Mouse (Mus musculus) stomach, embryonic 16.5 days (tissue): ENCODE data around the gene Xirp1. TPM values are rescaled to one million over a fixed set of nuclear protein-coding genes. Genes with fewer than 3 reads are reported as not detected.

Source experiments
- ATAC-seq: fragments of 200-750 bp; cut with Nextera tagmentation; 2 replicates; pipeline ENCODE4 v1.8.0; 2017; ENCODE audit warnings: moderate number of reproducible peaks, moderate TSS enrichment; ENCODE audit not compliant: insufficient read depth, low FRiP score
- H3K27ac ChIP-seq: fragments of 300-500 bp; sonication (generic); 2 replicates; pipeline ENCODE4 v1.5.1; 2014; ENCODE audit warnings: low read length
- H3K27me3 ChIP-seq: fragments of 300-500 bp; sonication (generic); 2 replicates; pipeline ENCODE4 v1.6.1; 2014; ENCODE audit warnings: low read length, control low read depth, mixed read lengths; ENCODE audit not compliant: control insufficient read depth, insufficient read depth
- H3K36me3 ChIP-seq: fragments of 300-500 bp; sonication (generic); 2 replicates; pipeline ENCODE4 v1.6.1; 2014; ENCODE audit warnings: low read length; ENCODE audit not compliant: control insufficient read depth, insufficient read depth
- H3K4me1 ChIP-seq: fragments of 300-500 bp; sonication (generic); 2 replicates; pipeline ENCODE4 v1.6.1; 2014; ENCODE audit warnings: low read length, control low read depth, mixed read lengths; ENCODE audit not compliant: control insufficient read depth, insufficient read depth
- H3K4me2 ChIP-seq: fragments of 300-500 bp; sonication (generic); 2 replicates; pipeline ENCODE4 v1.6.1; 2014; ENCODE audit warnings: low read depth, low read length, mixed read lengths
- H3K4me3 ChIP-seq: fragments of 300-500 bp; sonication (generic); replicated peaks from 2 replicates; pipeline ENCODE4 v1.5.1; 2014; ENCODE audit warnings: mild to moderate bottlenecking, low read length
- H3K9ac ChIP-seq: fragments of 300-500 bp; sonication (generic); 2 replicates; pipeline ENCODE4 v1.6.1; 2014; ENCODE audit warnings: low read length
- H3K9me3 ChIP-seq: fragments of 300-500 bp; sonication (generic); replicated peaks from 2 replicates; pipeline ENCODE4 v1.6.1; 2016; ENCODE audit warnings: low read length, control low read depth; ENCODE audit not compliant: control insufficient read depth
- WGBS: fragments of 180-500 bp; shearing (Covaris S2); extraction: QIAGEN DNeasy Blood & Tissue Kit; methylation state at CpG from one replicate; pipeline ENCODE4 v1.1.7; 2014; 5-methylcytosine and 5-hydroxymethylcytosine counted together
- polyA plus RNA-seq: library from polyadenylated mRNA; unstranded; fragments of >200 nt; fragmentation: Nextera tagmentation; extraction: Ambion mirVana; gene quantifications from 2 replicates; pipeline ENCODE4 v1.2.1, GENCODE M21; 2015

Gene Xirp1
- polyA plus RNA-seq, 1 experiment from 2014 or later: 1.6 TPM

- H3K4me1 ChIP-seq: peaks cover 36% of the 10 kb centered on the region
- 14% methylated on average over 14 of the region's 14 CpGs for WGBS
Observed at GRCm38 (mm10) chr9:119984536-119985011, 38.8 kb downstream of the Xirp1 start, which contains the start of gene Csrnp1. TSS of gene Csrnp1 (minus strand) at chr9:119984658.

GRCm38 (mm10) chr9:119983585-119984535 is 39.5 kb downstream of the Xirp1 start:
- WGBS: under 1% methylated on average over 79 of the region's 79 CpGs
- H3K4me2 ChIP-seq: peak overlapping the region; percentile 87
- peak overlapping the region; percentile 96 for H3K27ac ChIP-seq
- H3K9me3 ChIP-seq: no peaks in the 10 kb centered on the region
- peak overlapping the region; percentile 79 for H3K4me3 ChIP-seq
- no peaks in the 10 kb centered on the region for H3K36me3 ChIP-seq
- ATAC-seq: peak; percentile 85
- H3K9ac ChIP-seq: peak overlapping the region; percentile 87
- H3K27me3 ChIP-seq: no peaks in the 10 kb centered on the region
- peaks cover 42% of the 10 kb centered on the region for H3K4me1 ChIP-seq

More at GRCm38 (mm10) chr9:119984536-119985011, 38.8 kb downstream of the Xirp1 start, which contains the start of gene Csrnp1:
- Histone ChIP-seq H3K4me3 (peak within 1 kb of the TSS; percentile 79), H3K36me3 (no peaks in the 10 kb centered on the region), H3K9ac (peak within 1 kb of the TSS; percentile 87), H3K27me3 (no peaks in the 10 kb centered on the region), H3K27ac (peak within 1 kb of the TSS; percentile 96), H3K4me2 (peak within 1 kb of the TSS; percentile 87), H3K9me3 (no peaks in the 10 kb centered on the region)
- ATAC-seq: no peak

- ATAC-seq: peak; percentile 4; the same call in 1 of the 2 replicates
- H3K4me3 ChIP-seq: peak overlapping the region; percentile 79
- under 1% methylated on average over 48 of the region's 48 CpGs for WGBS
- peaks cover 50% of the 10 kb centered on the region for H3K4me1 ChIP-seq
- peak overlapping the region; percentile 87 for H3K9ac ChIP-seq
- no peaks in the 10 kb centered on the region for H3K36me3 ChIP-seq
- H3K9me3 ChIP-seq: no peaks in the 10 kb centered on the region
- H3K4me2 ChIP-seq: peak overlapping the region; percentile 87
- peak overlapping the region; percentile 96 for H3K27ac ChIP-seq
- H3K27me3 ChIP-seq: no peaks in the 10 kb centered on the region
Observed at GRCm38 (mm10) chr9:119982956-119983551, 40.3 kb downstream of the Xirp1 start.

- H3K4me1 ChIP-seq: peaks cover 57% of the 10 kb centered on the region
Observed at GRCm38 (mm10) chr9:119982241-119982811, 41.1 kb downstream of the Xirp1 start.

GRCm38 (mm10) chr9:119981183-119982179 is 41.9 kb downstream of the Xirp1 start:
- Histone ChIP-seq H3K9ac (peak overlapping the region; percentile 69), H3K27ac (peak overlapping the region; percentile 96), H3K27me3 (no peaks in the 10 kb centered on the region), H3K4me3 (peak overlapping the region; percentile 79), H3K4me2 (peak overlapping the region; percentile 87), H3K36me3 (no peaks in the 10 kb centered on the region), H3K4me1 (peaks cover 61% of the 10 kb centered on the region), H3K9me3 (no peaks in the 10 kb centered on the region)
- ATAC-seq: peak; percentile 18; the same call in 1 of the 2 replicates
- under 1% methylated on average over 16 of the region's 16 CpGs for whole genome bisulfite sequencing

More at GRCm38 (mm10) chr9:119982241-119982811, 41.1 kb downstream of the Xirp1 start:
- Histone ChIP-seq H3K9ac (peak overlapping the region; percentile 87), H3K4me3 (peak overlapping the region; percentile 79), H3K36me3 (no peaks in the 10 kb centered on the region), H3K27ac (peak overlapping the region; percentile 96), H3K9me3 (no peaks in the 10 kb centered on the region), H3K27me3 (no peaks in the 10 kb centered on the region), H3K4me2 (peak overlapping the region; percentile 87)
- 4% methylated on average over 11 of the region's 11 CpGs for WGBS
- peak; percentile 7; the same call in 1 of the 2 replicates for ATAC-seq

GRCm38 (mm10) chr9:119980770-119981182 is 42.6 kb downstream of the Xirp1 start:
- Histone ChIP-seq H3K36me3 (no peaks in the 10 kb centered on the region), H3K4me3 (peak overlapping the region; percentile 79), H3K27ac (peak overlapping the region; percentile 96), H3K4me2 (peak overlapping the region; percentile 87), H3K4me1 (peaks cover 61% of the 10 kb centered on the region), H3K9ac (peak overlapping the region; percentile 69), H3K9me3 (no peaks in the 10 kb centered on the region), H3K27me3 (no peaks in the 10 kb centered on the region)
- 5% methylated on average over 4 of the region's 4 CpGs for WGBS
- ATAC-seq: no peak

GRCm38 (mm10) chr9:119979749-119980148 is 43.6 kb downstream of the Xirp1 start:
- Histone ChIP-seq H3K27ac (no peak overlapping the region), H3K4me1 (peaks cover 59% of the 10 kb centered on the region), H3K4me3 (no peak overlapping the region), H3K9ac (peak overlapping the region; percentile 39; the same call in 1 of the 2 replicates), H3K27me3 (no peaks in the 10 kb centered on the region), H3K4me2 (no peak overlapping the region), H3K9me3 (no peaks in the 10 kb centered on the region), H3K36me3 (no peaks in the 10 kb centered on the region)
- 67% methylated on average over 2 of the region's 2 CpGs for WGBS
- no peak for ATAC-seq
